Mouse (Mus musculus) CD8-positive naive resting alpha-beta T cell, adult 2 months (primary cell): ENCODE results near the gene Pard3b.
"Not testable (repeated sequence)": the region's sequence is repeated elsewhere in the genome, so short reads cannot be mapped to it uniquely, and the experiment has no call there.

Source experiments
- DNase-seq, 2 experiments: peaks; one replicate each; pipeline ENCODE4 v3.0.0; 2022; ENCODE audit warnings: low read depth in 2 of 2, low spot score in 2 of 2

Pard3b gene

DNA sequence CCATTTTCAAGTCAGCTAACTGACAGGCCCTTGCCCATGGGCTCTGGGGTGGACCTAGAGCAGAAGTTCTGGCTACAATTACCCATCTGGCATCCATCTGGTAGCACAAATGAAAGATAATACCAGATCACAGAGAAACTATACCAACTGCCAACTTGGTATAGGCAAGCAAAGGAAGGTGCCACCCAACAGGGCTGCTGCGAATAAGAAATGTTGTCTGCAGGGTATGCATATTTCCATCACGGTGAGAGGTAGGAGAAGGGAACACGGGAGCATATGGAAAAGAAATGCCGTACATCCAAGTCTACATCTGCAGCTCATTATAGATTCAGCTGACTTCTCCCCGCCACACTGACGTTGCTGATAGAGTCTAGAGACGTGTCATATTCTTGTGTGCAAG is 924.4 kb downstream of the Pard3b start:
- no peak for DNase-seq

DNA sequence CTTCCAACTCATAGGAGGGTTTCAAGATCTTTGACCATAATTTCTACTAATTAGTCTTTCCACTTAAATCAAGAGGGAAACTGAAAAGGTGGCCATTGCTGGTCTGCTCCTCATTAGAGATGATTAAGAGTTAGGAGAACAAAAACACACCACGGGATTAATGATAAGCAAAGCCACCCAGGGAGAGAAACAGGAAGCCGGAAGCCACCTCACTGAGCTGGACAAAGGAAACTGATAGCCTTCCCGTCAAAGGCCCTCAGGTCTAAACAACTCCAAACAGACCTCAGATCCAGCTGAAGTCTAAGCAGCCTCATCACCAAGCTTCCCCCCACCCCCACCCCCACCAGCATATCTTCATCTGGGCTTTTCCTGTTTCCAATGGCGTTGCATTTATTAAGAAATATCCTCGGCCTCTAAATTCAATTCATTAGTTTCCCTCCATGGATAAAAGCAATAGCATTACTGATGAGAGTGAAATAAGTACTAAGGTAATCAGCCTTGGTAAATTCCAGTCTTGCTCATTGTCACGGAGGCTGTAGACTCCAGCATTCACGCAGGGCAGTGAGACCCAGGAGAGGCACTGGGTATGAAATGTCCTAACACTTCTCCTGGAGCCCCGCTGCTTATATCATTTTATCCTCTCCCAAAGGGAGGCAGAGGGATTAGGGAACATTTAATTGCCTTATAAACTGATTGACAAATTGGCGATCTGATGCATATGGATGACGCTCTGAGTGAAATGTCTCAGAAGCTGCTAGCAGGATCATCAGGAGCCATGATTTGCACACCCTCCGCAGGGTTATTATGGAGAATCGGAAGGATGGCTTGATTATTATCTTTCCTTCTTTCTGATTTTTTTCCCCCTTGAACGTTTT is 925.9 kb downstream of the Pard3b start:
- no peak for DNase-seq

DNA sequence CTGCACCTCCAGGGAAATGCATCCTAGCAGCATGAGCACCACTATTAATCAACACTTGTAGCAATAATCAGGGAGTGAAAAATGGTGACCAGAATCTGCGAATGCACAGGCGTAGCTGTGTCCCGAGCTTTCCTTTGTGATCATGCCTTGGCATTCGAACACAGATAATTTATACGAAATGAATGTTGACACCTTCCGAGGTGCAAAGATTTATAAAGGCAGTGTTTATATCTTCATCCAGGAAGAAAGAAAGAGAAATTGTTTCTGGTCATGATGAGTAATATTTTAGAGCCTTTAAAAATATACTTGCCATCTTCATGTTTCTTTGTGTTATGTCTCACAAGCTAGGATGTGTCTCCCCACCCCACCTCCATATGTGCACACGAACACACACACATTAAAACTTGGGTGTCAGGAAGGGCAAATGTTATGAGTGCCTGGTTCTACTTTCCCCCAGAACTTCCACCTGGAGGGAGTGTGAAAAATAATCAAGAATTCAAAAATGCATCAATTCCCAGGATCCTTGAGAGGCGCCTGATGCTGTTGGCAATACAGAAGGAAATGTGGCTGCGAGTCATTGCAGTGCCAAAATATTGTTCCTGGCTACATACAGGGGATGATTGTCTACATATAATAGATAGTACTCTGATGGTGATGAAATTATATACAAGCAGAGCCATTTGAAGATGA is 926.6 kb downstream of the Pard3b start:
- DNase-seq: no peak

- DNase-seq: no peak
Observed at GRCm38 (mm10) chr1:62566596-62566995, 928.0 kb downstream of the Pard3b start.

DNA sequence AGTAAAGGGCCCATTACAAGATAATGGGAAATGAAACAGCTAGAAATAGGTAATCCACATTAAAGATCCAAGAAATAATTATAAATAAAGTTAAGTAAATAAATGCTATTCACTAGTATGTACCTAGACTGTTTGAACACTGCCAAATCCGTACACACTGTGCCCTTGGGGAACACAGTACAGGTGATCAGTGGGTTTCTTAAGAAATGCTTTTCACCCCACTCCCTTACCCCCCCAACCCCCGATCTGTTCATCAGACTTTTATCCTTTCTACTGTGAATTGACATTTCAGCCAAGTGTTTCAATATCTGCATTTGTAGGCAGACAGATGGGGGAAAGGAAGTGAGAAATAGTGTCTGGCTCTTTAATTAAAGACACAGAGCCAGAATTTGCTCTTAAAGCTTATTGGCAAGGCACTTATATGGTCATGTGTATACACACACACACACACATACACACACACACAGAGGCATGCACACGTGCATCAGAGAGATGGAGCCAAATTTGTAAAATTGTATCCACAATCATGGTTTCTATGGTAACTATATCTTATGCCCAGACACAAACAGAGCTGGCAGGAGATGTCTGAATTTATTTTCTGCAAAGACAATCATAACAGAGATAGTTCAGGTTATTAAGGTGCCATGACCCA is 938.4 kb downstream of the Pard3b start:
- no peak for DNase-seq

DNA sequence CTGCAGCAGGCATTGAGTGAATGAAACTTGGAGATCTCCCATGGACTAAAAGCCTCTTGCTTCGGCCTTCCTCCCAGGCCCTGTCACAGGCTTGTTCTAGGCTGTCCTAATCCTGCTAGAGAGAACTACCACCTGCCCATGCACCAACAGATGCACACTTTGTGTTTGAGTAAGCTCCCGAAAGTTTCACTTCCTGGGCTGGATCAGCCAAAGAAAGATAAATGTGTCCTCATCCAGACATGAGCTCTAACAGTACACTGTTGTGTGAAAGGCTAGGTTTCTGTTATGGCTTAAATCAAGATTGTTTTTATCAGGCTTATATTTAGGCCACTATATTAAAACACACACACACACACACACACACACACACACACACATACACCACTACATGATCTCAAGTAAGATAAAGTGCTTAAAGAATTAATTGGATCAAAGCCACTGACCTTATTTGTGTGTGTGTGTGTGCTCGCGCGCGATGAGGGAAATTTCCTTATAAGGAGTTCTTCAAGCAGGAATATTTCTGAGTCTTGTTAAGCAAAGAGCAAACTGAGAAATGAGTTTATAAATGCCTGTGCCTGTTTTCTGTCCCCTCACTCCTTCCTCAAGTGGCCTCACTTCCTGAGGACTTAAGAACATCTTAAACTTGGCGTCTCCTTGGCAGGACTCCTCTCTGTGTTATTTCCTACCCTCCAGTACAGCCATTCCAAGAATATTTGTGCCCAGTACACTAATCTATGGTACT is 940.6 kb downstream of the Pard3b start:
- DNase-seq: no peak

- DNase-seq: no peak
Observed at GRCm38 (mm10) chr1:62580314-62580935, 941.8 kb downstream of the Pard3b start.

DNA sequence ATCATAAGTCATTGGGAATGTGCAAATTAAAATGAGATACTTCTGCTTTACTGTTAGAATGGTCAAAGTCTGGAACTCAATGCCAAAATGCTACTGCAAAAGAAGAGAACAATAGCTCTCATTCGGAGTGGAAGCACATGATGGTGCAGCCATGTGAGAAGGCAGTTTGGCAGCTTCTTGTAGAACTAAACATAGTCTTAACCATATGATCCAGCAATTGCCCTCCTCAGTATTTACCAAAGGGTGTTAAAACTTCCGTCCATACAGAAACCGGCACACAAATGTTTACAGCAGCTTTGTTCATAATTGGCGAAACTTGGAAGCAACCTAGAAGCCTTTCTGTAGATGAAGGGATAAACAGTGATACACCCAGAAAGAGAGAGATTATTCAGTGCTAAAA is 943.9 kb downstream of the Pard3b start:
- DNase-seq: no peak

- no peak for DNase-seq
Observed at GRCm38 (mm10) chr1:62587536-62587935, 948.9 kb downstream of the Pard3b start.

DNA sequence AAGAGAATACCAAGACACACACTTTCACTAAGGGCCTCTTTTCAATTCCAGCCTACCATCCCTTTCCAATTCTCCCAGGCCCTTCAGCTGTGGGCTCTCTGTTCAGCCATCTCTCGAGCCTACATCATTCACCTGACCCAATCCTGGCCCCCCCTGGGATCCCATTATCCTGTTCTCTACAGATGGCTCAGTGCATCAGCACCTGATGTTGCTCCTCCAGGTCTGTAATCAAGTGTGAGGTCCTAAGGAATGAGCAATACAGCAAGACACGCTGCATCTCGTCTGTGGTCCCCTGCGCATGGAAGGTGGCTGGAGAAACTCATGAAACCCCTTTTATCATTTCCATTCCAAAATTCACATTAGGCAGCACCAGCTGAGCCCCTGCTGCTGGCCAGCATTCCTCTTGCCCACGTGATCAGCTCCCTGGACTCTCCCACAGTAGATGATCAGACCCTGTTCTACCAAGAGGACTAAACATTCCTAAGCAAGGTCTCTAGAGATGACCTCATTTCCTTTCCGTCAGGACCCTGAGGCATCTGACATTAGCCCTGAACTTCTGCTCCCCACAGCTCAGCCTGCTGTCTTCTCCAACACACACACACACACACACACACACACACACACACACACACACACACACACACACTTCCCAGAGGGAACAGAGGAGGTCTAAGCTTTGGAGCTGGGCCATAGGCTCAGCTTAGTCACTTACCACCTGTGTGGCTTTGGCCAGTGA is 952.8 kb downstream of the Pard3b start:
- no peak for DNase-seq

GRCm38 (mm10) chr1:62595401-62595800 is 956.8 kb downstream of the Pard3b start:
- no peak for DNase-seq

GRCm38 (mm10) chr1:62597751-62598400 is 959.3 kb downstream of the Pard3b start:
- DNase-seq: no peak

GRCm38 (mm10) chr1:62598551-62598950 is 959.9 kb downstream of the Pard3b start:
- no peak for DNase-seq

- DNase-seq: not testable (repeated sequence)
Observed at GRCm38 (mm10) chr1:62604644-62605043, 966.0 kb downstream of the Pard3b start.

- DNase-seq: no peak
Observed at GRCm38 (mm10) chr1:62618109-62618665, 979.6 kb downstream of the Pard3b start.

- no peak for DNase-seq
Observed at GRCm38 (mm10) chr1:62619456-62619855, 980.8 kb downstream of the Pard3b start.

DNA sequence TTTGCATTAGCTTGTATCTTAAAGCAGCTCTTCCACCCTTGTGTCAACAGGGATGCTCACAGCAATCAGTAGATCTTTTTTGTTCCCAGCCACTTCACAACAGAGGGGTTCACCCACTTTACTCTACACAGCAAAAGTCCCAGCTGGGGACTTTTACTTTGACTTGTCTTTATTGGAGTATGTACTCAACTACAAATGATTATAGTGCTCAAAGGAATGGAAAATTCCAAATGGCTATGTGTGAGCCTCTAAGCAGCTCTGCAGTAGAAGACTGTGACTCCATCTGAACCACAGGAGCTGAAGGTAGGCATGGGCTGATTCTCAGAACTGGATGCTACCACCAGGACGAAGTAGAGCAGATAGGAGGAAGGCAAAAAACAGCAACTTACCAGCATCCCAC is 983.8 kb downstream of the Pard3b start:
- no peak for DNase-seq

- no peak for DNase-seq
Observed at GRCm38 (mm10) chr1:62624166-62624565, 985.5 kb downstream of the Pard3b start.

- DNase-seq: no peak
Observed at GRCm38 (mm10) chr1:62624836-62625235, 986.2 kb downstream of the Pard3b start.
